Mouse (Mus musculus) heart, adult 2 months (tissue): ENCODE measurements around the gene Pcp2. TPM values are rescaled to one million over a fixed set of nuclear protein-coding genes. Genes with fewer than 3 reads are reported as not detected.

Experiments used
- DNase-seq, 2 experiments: peaks; one replicate each; pipeline ENCODE4 v3.0.0; 2021
- H3K27ac ChIP-seq: fragments of 200-600 bp; 2 replicates; pipeline ENCODE4 v1.8.1; 2022
- H3K27me3 ChIP-seq: fragments of 200-500 bp; 2 replicates; pipeline ENCODE4 v1.6.1; 2012; ENCODE audit warnings: mild to moderate bottlenecking, low read length, inconsistent platforms, mixed read lengths; ENCODE audit not compliant: control insufficient read depth, insufficient read depth
- H3K36me3 ChIP-seq: fragments of 200-500 bp; 2 replicates; pipeline ENCODE4 v1.6.1; 2012; ENCODE audit warnings: low read length, inconsistent platforms; ENCODE audit not compliant: control insufficient read depth, insufficient read depth
- H3K4me1 ChIP-seq: fragments of 200-500 bp; 2 replicates; pipeline ENCODE4 v1.6.1; 2011; ENCODE audit warnings: low read length; ENCODE audit not compliant: control insufficient read depth, insufficient read depth
- H3K4me3 ChIP-seq: fragments of 200-600 bp; 2 replicates; pipeline ENCODE4 v1.8.1; 2022
- H3K79me2 ChIP-seq: fragments of 200-500 bp; replicated peaks from 2 replicates; pipeline ENCODE4 v1.6.1; 2012; ENCODE audit warnings: mild to moderate bottlenecking, inconsistent platforms, low read length, moderate library complexity, mixed read lengths; ENCODE audit not compliant: control insufficient read depth, insufficient read depth
- H3K9ac ChIP-seq: fragments of 200-500 bp; 2 replicates; pipeline ENCODE4 v1.6.1; 2012; ENCODE audit warnings: low read depth, mild to moderate bottlenecking, control low read depth, inconsistent platforms, low read length, mixed read lengths
- CTCF ChIP-seq: fragments of 200-600 bp; IDR thresholded peaks from 2 replicates; pipeline ENCODE4 v1.8.1; 2022; ENCODE audit warnings: antibody characterized with exemption, mild to moderate bottlenecking, moderate library complexity
- EP300 ChIP-seq: fragments of 200-500 bp; IDR thresholded peaks from 2 replicates; pipeline ENCODE4 v1.6.1; 2011; ENCODE audit warnings: low read depth, low read length, control low read depth; ENCODE audit not compliant: insufficient read depth
- POLR2A ChIP-seq: fragments of 200-500 bp; IDR thresholded peaks from 2 replicates; pipeline ENCODE4 v1.6.1; 2011; ENCODE audit warnings: mild to moderate bottlenecking, low read depth, low read length, control low read depth; ENCODE audit not compliant: insufficient read depth
- WGBS: fragments of 180-500 bp; shearing (Covaris S2); methylation state at CpG from one replicate; pipeline ENCODE4 v1.1.7; 2018; 5-methylcytosine and 5-hydroxymethylcytosine counted together
- intact Hi-C: fragments of 180-260 bp; cut with DNase I; formaldehyde crosslinking; loops from one replicate; pipeline ENCODE4 v1.15.1; 2025
- long read RNA-seq: library from polyadenylated mRNA; stranded (forward); transcript quantifications from one replicate; pipeline ENCODE4 v2.0.0, GENCODE M21; 2021
- polyA plus RNA-seq: library from polyadenylated mRNA; depleted of rRNA; stranded (reverse); fragments of >200 nt; gene quantifications from 2 replicates; pipeline ENCODE4 v1.2.3, GENCODE M21; 2012; rRNA removed
- total RNA-seq, 2 experiments: library from RNA; stranded (reverse); gene quantifications; 2 replicates each; pipeline ENCODE4 v1.2.3; 2021

The Pcp2 gene
- not detected for total RNA-seq
- polyA plus RNA-seq, result not detected in 2 replicates
- long read RNA-seq, result 0 reads

GRCm38 (mm10) chr8:3625445-3625844 is at the start of gene Pcp2:
Pcp2 (minus strand) TSS chr8:3625545.
- no peak within 1 kb of the TSS for H3K9ac ChIP-seq
- H3K4me3 ChIP-seq, result no peak within 1 kb of the TSS
- H3K36me3 ChIP-seq, result no peaks in the 10 kb centered on the region
- H3K4me1 ChIP-seq, result peaks cover 2% of the 10 kb centered on the region
- no peak for DNase-seq
- peaks cover 1% of the 10 kb centered on the region; the same call in 1 of the 2 replicates for H3K27me3 ChIP-seq
- TF ChIP-seq POLR2A (no peak), CTCF (no peak), EP300 (no peak)
- WGBS, result 59% methylated on average over 1 of the region's 1 CpGs
- H3K27ac ChIP-seq, result no peak within 1 kb of the TSS
- H3K79me2 ChIP-seq, result no peaks in the 10 kb centered on the region
- intact Hi-C loops, result no loop called here

- Histone ChIP-seq H3K27me3 (no peaks in the 10 kb centered on the region), H3K4me1 (0 out of 2 replicates have a peak, but pooled peaks cover 2% of the 10 kb centered on the region), H3K79me2 (no peaks in the 10 kb centered on the region), H3K4me3 (no peak overlapping the region), H3K27ac (no peak overlapping the region), H3K36me3 (no peaks in the 10 kb centered on the region), H3K9ac (no peak overlapping the region)
- intact Hi-C loops, result loop anchor here (5.0 to 10.0 kb wide), 2 partner anchors 207 to 320 kb away; partner anchors contain the start of genes A430078G23Rik and Pex11g
- no peak for DNase-seq
- 52% methylated on average over 3 of the region's 3 CpGs for WGBS
- TF ChIP-seq EP300, result no peak
- no peak for TF ChIP-seq CTCF
- TF ChIP-seq POLR2A, result no peak
Measured at GRCm38 (mm10) chr8:3674671-3675070, 49.3 kb upstream of the Pcp2 start.

GRCm38 (mm10) chr8:3671980-3672491 is 46.7 kb upstream of the Pcp2 start, which contains the start of gene Fcor:
Fcor (minus strand) TSS chr8:3672362.
- H3K27me3 ChIP-seq, result no peaks in the 10 kb centered on the region
- H3K4me1 ChIP-seq, result no peaks in the 10 kb centered on the region
- under 1% methylated on average over 23 of the region's 23 CpGs for WGBS
- intact Hi-C loops, result loop anchor here (1.0 to 10.0 kb wide), 3 partner anchors 113 to 317 kb away; partner anchors contain the start of genes A430078G23Rik and Pex11g
- DNase-seq, result peak; percentile 82 to 87
- TF ChIP-seq CTCF, result peak; percentile 94
- TF ChIP-seq POLR2A, result no peak
- TF ChIP-seq EP300, result peak; percentile 60; the same call in 1 of the 2 replicates
- peak within 1 kb of the TSS; percentile 19 for H3K27ac ChIP-seq
- H3K4me3 ChIP-seq, result peak within 1 kb of the TSS; percentile 45
- H3K9ac ChIP-seq, result peak within 1 kb of the TSS; percentile 57
- H3K36me3 ChIP-seq, result no peaks in the 10 kb centered on the region
- no peaks in the 10 kb centered on the region for H3K79me2 ChIP-seq

GRCm38 (mm10) chr8:3670388-3670787 is 45.0 kb upstream of the Pcp2 start:
- Histone ChIP-seq H3K79me2 (no peaks in the 10 kb centered on the region), H3K4me1 (no peaks in the 10 kb centered on the region), H3K9ac (no peak overlapping the region), H3K27me3 (no peaks in the 10 kb centered on the region), H3K36me3 (no peaks in the 10 kb centered on the region), H3K27ac (no peak overlapping the region), H3K4me3 (no peak overlapping the region)
- WGBS, result 56% methylated on average over 2 of the region's 2 CpGs
- TF ChIP-seq POLR2A, result no peak
- no peak for TF ChIP-seq EP300
- TF ChIP-seq CTCF, result no peak
- intact Hi-C loops, result loop anchor here (5.0 to 10.0 kb wide), 2 partner anchors 203 to 316 kb away; partner anchors contain the start of genes A430078G23Rik and Pex11g
- peak in 1 of 2 experiments; percentile 30 for DNase-seq

GRCm38 (mm10) chr8:3665507-3665906 is 40.2 kb upstream of the Pcp2 start, which contains the start of gene Mcemp1:
Mcemp1 (plus strand) TSS chr8:3665754.
- no peaks in the 10 kb centered on the region for H3K4me1 ChIP-seq
- no peaks in the 10 kb centered on the region for H3K36me3 ChIP-seq
- no peaks in the 10 kb centered on the region for H3K27me3 ChIP-seq
- TF ChIP-seq CTCF (no peak), POLR2A (no peak), EP300 (no peak)
- no peak within 1 kb of the TSS for H3K9ac ChIP-seq
- H3K4me3 ChIP-seq, result no peak within 1 kb of the TSS
- intact Hi-C loops, result no loop called here
- H3K27ac ChIP-seq, result no peak within 1 kb of the TSS
- WGBS, result 50% methylated on average over 6 of the region's 6 CpGs
- H3K79me2 ChIP-seq, result no peaks in the 10 kb centered on the region
- DNase-seq, result no peak

- Histone ChIP-seq H3K4me1 (no peaks in the 10 kb centered on the region), H3K36me3 (no peaks in the 10 kb centered on the region), H3K79me2 (no peaks in the 10 kb centered on the region), H3K27me3 (no peaks in the 10 kb centered on the region), H3K4me3 (no peak overlapping the region), H3K9ac (no peak overlapping the region), H3K27ac (no peak overlapping the region)
- WGBS, result 52% methylated on average over 5 of the region's 5 CpGs
- DNase-seq, result no peak
- intact Hi-C loops, result no loop called here
- no peak for TF ChIP-seq CTCF
- TF ChIP-seq EP300, result no peak
- no peak for TF ChIP-seq POLR2A
Measured at GRCm38 (mm10) chr8:3664405-3664804, 39.1 kb upstream of the Pcp2 start.
